Mouse (Mus musculus) spleen, postnatal 14 days (tissue): ENCODE measurements around the gene Dnah2.

ENCODE experiments used
- DNase-seq, 2 experiments: peaks; one replicate each; pipeline ENCODE4 v3.0.0; 2021 to 2022; ENCODE audit warnings: low spot score in 2 of 2

Dnah2 gene

DNA sequence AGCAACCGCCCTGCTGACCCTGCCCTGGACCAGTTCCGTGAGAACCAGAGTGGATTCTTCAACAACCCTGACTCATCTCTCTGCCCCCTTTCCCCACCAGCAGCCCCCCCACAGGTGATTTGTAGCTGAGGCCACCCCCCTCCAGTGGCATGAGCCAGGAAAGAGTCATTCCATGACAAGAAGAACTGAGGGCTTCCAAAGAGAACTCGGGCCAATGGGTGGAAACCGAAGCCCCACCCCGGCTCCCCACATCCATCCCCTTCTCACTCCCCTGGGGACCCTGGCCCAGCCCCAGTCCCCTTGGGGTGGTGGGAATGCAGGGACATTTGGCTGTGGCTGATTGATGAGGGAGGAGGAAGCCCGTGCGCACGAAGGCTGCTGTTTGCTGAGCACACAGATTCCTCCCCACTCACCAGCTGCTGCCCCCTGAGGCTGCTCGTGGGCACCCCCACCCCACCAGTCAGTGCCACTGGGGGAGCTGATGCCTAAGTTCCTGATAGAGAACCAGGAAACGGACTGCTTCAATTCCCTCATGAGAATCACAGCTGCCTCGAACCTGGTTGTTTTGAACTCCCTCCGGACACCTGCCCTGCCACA lies at the start of gene Dnah2:
TSS of gene Dnah2 (minus strand) at position 51 of the 597 bp plus-strand sequence.
- no peak for DNase-seq

DNA sequence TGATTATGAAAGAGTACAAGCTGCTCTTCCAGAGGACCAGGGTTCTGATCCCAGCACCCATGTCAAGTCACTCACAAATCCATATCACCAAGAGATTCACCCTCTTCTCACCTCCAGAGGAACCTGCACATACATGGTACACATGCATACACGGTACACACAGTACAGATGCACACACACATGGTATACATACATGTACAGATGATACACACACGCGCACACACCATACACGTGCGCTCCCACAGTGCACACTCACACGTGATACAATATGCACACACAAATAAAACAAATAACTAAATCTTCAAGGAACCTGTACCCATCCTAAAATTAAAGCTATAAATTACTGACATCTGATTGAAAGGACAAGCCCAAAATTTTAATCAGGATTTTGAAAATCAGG lies 45.9 kb upstream of the Dnah2 start:
- no peak for DNase-seq

DNA sequence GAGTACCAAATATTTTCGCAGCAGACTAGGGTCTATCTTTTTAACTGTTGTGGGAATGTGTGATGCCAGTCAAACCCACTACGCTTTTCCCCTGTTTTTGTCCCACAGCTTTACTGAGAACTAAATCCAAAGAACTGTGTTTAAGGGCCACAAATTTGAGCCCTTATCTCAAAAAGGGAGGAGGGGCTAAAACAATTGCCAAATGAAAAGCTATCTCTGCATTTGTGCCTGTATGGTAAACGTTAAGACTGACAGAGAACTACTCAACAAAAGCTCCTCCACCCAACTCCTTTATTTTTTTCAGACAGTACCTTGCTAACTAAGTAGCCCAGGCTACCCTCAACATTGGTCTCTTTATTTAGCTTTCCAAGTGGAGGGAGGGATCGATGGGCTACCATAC lies 43.9 kb upstream of the Dnah2 start:
- DNase-seq, result no peak

DNA sequence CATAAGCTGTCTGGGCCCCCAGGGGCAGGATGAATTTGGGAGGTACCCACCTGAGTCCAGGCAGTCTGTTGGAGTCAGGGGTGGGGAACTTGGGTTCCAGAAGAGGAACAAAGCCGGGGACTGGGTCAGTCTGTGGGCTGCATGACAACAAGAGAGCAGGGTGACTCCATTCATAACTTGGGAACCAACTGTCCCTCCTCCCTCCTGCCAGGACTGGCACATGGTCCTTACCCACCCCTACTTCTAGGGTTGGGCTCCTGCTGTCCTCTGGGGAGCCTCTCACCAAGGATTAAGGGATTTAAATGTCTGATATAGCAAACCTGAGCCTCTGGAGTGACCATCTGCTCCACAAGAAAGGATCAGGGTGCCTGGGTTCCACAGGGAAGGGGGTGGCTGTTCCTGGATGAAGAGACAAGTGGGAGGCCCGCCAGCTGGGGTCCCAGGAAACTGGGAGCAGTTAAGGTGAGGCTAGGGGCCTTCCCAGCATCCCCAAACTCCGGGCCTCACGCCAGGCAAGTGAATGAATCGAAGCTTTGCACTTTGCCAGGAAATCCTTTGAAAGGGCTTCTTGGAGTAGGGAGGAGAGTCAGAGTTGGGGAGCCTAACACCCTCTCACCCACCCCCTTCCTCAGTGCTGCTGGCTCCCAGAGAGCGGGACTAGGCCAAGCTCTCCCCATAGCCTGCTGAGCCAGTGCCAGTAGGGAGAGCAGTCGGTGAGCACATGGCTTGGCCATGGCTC lies 43.2 kb upstream of the Dnah2 start:
- no peak for DNase-seq

DNA sequence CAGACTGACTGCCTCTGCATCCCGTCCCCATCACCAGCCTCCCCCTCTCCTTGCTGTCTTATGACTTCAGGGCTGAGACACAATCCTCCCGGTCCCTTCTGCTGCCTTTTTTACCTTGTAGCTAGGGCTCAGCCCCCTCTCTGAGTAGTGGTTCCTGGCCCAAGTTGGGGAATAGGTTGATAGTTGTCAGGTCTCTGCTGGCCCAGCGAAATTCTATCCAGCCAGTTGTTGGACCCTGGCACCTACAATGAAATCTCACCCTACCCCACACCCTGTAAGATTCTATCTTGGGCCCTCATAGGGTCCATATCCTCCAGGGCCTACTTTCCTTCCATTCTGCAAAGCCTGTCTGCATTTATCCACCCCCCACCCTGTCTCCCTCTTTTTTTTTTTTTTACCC lies 42.5 kb upstream of the Dnah2 start:
- no peak for DNase-seq

DNA sequence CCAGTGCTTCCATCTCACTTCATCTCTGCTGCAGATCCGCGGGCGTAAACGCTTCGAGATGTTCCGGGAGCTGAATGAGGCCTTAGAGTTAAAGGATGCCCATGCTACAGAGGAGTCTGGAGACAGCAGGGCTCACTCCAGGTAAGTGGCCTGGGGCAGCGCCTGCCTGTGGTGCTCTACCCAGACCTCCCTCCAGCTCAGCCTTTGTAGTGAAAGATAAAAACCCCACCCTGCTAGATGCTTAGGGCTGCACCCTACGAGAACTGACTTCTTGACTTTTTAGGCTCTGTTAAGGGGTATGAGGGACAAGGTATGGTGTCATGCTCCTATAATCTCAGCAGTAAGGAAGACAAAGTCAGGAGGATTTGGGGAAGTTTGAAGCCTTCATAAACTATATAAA lies 41.7 kb upstream of the Dnah2 start:
- DNase-seq, result no peak

DNA sequence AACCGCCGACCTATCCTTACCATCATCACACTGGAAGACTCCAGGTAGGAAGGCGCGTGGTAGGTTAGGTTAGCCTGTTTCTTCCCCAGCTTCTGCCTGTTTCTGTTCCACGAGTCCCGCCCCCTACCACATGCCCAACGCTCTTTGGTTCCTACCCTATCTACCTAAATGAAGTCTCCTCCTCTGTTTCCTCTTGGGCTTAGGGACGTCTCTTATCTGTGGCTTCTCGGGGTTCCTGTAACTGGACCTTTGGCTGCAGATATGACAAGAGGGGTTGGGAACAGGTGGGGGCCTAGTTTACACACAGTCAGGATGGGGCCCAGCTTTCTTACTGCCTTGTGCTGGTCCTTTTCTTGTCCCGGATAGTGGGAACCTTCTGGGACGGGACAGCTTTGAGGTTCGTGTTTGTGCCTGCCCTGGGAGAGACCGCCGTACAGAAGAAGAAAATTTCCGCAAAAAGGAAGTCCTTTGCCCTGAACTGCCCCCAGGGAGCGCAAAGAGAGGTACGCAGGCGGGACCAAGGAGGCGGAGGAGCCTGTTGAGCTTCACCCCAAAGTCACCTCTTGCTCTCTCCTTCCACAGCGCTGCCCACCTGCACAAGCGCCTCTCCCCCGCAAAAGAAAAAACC lies 40.4 kb upstream of the Dnah2 start:
- no peak for DNase-seq

DNA sequence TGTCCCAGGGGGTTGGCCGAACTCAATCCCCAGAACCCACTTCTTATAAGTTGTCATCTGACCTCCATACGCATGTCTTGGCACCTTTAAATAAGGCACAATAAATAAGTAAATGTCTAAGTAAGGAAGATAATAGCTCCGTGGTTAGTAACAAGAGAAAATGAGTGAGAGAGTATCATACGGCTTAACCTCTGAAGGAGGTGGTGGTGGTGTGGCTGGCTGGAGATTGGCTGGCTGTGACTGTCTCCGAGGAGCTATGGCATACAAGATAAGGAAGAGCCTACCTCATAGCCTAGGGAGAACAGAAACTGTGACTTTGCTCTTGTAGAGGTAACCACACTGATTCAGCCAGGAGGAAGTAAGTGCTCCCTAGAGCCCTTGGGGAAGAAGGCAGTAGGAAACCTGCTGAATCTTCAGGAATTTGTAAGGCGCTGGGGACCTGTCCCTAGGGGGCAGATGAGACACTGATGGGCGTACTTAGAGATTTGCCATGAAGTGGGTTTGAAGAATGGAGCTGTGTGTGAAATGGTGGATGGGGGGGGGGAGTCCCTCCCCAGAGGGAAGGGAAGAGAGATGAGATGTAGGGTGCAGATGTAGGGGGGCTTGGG lies 36.9 kb upstream of the Dnah2 start:
- peak in 1 of 2 experiments; percentile 42 for DNase-seq

DNA sequence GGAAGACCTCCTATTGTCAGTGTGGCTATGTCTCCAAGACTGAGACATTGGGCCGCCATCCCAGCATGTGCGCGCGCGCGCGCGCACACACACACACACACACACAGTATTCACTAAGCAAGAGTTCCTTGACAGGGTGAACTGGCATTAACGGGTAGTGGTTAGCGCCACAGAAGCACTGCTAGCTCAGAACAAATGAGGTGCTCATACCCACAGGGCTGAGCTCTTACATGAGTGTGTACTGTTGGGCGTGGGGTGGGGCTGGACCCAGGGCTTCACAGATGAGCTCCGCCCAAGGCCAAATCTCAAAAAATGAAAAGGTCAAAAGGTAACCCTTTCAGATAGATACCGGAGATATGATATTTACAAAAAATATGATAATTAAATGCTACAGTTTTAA lies 36.0 kb upstream of the Dnah2 start:
- no peak for DNase-seq

DNA sequence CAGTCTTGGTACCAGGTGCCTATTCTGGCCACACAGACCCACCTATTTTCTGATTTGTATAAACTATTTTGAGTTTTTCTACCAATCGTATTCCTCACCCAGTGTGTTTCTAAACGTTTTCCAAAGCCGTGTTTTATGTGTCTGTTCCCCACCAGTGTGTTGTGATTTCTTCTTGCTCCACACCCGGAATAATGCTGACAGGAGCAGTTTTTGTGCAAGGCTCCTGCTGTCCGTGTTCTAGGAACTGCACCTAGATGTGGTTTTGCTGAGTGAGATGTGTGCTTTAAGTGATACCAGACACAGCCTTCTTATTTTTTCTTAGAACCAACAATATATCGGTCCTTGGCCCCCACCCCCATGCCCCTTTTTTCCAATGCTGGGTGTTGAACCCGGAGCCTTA lies 35.1 kb upstream of the Dnah2 start:
- no peak for DNase-seq

DNA sequence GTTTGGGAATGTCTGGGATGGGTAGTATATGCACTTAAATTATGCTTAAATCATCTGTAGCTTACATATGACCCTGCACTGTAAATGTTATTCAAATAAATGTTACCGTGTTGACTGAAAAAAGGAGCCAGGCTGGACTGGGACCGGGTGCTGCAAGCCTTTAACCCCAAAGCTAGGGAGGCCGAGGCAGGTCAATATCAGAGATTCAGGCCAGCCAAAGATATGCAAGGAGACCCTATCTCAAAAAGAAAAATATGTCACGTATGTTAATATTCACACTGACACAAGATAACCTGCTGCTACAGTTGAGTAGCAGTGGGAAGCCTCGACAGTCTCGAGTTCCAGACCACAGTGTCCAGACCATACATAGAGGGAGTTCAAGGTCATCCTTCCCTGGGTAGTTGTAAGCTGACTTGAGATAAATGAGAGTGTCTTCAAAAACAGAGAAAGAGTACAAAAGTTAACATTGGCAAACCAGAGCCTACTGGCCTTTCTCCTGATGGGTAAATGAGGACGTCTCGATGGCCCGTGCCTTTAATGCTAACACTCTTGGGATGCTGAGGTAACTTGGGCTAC lies 33.4 kb upstream of the Dnah2 start:
- DNase-seq, result no peak

DNA sequence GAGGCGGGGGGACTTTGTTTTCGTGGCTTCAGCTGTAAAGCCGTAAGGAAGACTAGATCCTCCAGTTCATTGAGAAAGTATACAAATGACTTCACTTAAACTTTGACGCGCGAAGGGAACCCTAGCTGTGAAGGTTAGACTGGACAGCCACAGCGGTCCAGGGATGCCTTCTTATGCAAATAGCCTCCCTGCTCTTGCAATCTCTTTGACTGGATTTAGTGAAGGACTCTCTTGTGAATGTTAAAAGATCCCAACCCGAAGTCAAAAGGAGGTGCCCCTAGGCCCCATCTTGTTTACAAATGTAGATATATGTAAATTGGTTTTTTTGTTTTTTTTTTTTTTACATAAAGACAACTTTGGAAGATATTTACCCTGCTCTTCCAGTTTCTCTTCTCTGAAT lies 32.9 kb upstream of the Dnah2 start:
- no peak for DNase-seq

DNA sequence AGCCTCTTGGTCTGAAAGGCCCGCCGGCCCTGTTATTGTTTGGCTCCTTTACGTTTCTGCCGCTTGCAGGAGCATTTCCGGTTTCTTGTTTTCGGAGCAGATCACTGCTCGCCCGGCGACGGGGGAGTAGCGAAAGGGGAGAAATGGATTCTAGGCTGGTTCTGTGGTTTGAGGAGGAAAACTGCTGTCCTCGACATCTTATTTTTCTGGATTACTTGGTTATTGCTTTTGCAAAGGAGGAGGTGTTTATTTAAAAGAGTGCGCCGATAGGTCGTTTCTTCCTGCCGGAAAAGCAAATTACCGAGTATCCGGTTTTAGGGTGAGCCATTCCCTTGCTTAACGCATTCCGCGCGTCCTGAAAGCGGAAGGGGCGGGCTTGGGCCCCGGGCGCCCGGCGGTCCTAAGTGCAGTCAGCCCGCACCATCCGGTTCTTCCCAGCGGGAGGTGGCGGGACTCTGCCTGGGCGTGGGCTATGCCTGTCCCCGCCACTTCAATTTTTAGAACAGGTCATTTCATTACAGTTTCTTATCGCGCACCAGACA lies 32.3 kb upstream of the Dnah2 start:
- peak; percentile 78 to 82 for DNase-seq

DNA sequence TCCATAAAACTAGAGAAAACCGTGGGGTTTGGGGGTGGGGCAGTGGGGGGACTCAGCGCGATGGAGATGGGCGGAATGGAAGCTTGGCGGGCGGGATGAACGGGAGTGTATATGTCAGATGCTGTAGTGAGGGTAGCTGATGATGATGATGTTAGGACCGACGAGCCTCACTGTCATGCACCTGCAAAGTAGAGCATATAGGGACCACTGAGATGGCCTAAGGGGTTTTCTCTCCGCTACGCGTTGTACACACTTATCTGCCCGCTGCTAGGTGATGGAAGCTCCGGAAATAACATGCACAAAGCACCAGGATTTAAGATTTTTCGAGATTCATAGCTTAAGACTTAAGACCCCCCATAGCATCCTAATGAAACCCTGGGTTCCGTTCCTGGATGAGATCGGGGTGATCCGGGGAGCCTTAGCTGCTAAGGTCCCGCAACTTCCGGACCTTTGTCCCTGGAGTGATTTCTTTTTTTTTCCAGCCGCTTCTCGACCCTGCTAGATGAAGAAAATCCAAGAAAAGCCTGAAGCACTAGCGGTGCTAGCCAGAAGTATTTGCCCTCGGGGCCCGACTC lies 31.7 kb upstream of the Dnah2 start:
- no peak for DNase-seq

DNA sequence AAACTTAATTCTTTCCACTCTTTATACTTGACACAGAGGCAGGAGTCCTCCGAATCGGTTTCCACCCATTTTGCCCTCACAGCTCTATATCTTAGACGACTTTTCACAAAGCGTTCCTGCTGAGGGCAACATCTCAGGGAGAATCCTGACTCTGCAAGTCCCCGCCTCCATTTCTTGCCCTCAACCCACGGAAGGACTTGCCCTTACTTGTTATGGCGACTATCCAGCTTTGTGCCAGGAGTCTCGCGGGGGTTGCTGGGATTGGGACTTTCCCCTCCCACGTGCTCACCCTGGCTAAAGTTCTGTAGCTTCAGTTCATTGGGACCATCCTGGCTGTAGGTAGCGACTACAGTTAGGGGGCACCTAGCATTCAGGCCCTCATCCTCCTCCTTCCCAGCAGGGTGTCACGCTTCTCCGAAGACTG lies 31.2 kb upstream of the Dnah2 start, which contains the start of the genes Wrap53 and Trp53:
TSS of gene Wrap53 (minus strand) at position 165 of the 424 bp plus-strand sequence.
TSS of gene Trp53 (plus strand) at position 269 of the 424 bp plus-strand sequence.
- DNase-seq, result peak; percentile 77 to 84

DNA sequence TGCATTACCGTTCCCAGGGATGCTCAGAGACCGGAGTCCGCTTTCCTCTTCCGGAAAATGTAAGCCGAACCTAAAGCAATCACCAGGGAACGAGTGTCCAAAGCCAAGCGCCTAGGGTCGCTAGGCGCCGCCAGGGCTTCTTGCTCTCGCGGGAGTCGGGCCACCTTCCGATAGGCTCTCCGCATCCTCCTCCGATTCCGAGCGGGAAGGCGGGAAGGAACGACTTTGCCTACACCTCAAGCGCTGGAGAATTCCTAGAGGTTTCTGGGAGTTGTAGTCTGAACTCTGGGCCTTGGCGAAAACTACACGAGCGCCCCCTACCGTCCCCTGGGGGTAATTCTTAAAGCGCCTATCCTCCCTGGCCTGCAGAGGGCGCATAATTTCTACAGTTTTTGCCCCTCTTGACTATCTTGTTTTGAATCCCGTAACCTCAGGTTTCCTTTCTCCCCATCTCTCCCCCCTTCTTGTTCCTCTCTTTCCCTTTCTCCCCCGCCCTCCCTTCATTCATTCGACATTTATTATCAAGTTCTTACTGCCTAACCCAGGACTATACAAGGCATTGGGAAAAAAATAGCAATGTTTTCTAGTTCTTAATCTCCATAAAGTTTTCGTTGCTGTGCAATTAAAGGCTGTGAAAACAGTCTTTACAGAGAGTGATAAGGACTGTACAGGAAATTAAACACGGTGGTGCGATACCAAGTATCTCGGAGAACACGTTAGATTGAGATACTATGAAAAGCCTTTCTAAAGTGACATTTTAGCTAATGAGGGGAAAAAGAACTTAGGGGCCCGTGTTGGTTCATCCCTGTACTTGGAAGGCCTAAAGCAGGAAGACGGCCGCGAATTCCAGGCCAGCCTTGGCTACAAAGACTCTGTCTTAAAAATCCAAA lies 30.5 kb upstream of the Dnah2 start:
- DNase-seq, result peak; percentile 90 to 96

DNA sequence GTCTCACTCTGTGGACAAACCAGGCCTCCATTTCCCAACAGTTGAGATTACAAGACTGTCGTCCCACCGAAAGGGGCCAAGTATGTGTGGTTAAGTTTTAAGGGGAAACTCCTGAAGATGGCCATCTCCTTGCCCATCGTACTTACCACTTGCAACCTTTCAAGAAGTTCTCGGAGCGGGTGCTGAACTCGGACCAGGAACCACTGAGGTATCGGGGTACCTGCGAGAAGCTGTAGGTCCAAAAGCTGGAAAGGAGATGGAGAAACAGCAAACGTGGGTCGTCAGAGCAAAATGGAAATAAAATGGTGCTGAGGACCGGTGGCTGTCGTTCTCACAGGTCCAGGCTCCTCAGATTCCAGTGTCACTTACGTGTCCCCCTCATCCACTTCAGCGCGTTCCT lies 29.4 kb upstream of the Dnah2 start:
- no peak for DNase-seq

DNA sequence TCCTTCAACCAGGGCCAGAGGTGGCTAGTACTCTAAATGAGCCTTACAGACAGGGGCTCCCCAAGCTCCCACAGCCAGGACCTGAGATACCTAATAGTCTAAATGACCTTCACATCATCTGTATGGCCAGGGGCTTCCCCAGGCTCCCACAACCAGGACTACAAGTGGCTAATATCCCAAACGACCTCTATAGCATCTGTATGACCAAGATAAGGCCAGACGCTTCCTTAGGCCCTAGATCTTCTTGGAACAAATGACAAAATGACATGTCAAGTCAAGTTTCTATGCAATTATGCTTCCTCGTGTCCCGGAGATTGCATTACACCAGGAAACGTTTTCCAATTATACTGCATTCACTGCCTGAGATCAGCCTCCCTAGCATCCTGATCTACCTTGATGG lies 27.4 kb upstream of the Dnah2 start:
- DNase-seq, result no peak

DNA sequence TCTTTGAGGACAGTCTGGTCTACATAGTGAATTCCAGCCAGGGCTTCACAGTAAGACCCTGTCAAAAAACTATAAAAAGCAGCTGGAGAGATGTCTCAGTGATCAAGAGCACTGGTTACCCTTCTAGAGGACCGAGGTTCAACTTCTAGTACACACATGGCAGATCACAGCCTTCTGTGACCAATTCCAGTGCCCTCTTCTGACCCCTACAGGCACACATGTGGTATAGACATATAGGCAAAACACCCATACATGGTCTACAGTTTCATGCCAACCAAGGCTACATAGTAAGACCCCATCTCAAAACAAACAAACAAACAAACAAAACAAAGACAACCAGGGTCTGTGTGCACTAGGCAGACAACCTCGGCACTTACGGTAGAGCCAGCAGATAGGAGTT lies 26.3 kb upstream of the Dnah2 start:
- DNase-seq, result no peak

DNA sequence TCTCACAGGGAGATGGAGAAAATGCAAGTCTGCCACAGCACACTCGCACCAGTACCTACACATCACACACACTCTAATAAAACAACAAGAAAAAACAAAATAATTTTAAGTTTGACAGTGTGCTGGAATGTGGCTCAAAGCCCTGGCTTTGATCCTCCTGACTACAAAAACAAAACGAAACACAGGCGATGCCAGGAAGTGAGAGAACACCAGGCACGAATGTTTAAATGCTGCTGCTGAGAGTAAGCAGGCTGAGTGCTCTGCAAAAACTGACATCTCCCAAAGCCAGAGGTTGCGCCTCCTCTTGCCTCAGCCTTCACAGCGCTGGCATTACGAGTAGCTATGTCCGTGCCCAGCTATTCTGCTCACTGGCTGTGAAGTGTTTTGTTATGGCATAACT lies 16.2 kb upstream of the Dnah2 start:
- no peak for DNase-seq

DNA sequence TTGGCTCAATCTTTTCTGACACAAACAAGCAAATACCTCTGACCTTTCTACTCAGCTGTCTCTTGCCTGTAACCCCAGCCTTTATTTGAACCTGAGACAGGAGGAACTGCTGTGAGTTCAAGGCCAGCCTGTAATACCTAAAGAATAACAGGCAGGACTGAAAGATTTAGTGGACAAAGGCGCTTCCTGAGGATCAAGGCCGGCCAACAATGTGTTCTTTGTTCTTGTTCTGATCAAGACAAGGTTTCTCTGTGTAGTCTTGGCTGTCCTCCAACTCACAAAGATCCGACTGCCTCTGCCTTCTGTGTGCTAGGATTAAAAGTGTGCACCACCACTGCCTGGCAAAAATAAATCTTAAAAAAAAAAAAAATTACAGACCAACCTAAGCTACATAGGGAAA lies 15.5 kb upstream of the Dnah2 start:
- no peak for DNase-seq
